Mouse (Mus musculus) kidney, adult 2 months (tissue): ENCODE measurements around the gene Cxcr5.

Source experiments
- CTCF ChIP-seq: fragments of 200-500 bp; conservative IDR thresholded peaks from 2 replicates; pipeline ENCODE4 v1.5.1; 2011; ENCODE audit warnings: low read depth, mild to moderate bottlenecking, control low read depth, low read length, moderate library complexity, mixed read lengths; ENCODE audit not compliant: insufficient read depth, insufficient read length
- POLR2A ChIP-seq: fragments of 200-500 bp; IDR thresholded peaks from one replicate; pipeline ENCODE4 v1.6.1; 2011; ENCODE audit warnings: low read depth, low read length, control low read depth

DNA sequence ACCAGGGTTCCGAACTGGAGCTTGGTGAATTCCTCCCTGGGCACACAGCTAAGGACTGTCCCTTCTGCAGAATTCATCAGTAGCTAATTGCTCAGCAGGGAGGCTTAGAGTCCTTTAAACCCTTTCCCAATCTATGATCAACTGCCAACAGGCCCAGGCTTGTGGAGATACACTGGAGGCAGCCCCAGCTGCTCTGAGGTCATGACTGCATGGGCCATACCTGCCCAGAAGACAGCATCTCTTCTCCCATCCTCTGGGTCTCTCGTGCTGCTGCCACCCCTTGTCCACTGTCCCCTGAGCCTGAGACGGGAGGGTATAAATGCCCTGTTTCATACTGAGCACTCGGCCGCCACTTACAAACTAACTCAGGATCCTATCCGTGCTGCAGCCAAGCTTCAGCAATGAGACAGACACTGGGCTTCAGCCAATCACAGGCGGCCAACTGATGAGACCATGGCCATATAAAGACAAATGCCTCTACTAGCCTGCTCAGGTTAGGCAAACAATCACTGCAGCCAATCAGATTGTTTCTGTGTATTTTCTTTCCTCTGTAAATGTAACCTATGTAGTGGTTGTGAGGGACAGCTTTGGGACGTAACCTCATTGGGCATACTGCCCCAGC lies 25.1 kb upstream of the Cxcr5 start:
- no peak for TF ChIP-seq CTCF
- no peak for TF ChIP-seq POLR2A
